Mouse (Mus musculus): ENCODE measurements around the gene Gm37240.

DNA sequence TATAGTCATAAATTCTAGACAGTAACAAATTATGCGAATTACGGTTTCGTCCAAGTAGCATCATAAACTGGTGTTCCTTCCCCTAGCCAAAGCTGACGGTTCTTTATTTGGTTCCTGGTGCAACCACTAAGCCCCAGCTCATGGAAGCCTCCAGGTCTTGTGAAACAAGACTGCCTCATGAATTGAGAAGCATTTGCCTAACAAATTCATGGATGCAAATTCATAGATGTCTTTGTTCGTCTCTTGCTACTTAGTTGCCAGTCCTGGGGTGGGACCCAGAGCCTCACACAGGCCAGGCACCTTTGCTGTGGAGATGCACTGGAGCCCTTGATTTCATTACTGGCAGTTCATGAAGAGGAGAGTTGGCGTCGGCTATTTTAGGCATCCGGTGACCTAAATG is 445.1 kb downstream of the Gm37240 start:
- TF ChIP-seq CTCF (IDR thresholded peaks at IDR 0.05; ENCODE audit: low read depth, low read length) (no peak), GATA2 (IDR thresholded peaks at IDR 0.05; ENCODE audit: borderline replicate concordance, low read depth, low read length) (no peak), GATA1 (IDR thresholded peaks at IDR 0.05; ENCODE audit: borderline replicate concordance, low read length) (no peak), POLR2AphosphoS5 (IDR thresholded peaks at IDR 0.05; ENCODE audit: insufficient replicate concordance, low read depth, low read length) (no peak), TAL1 (conservative IDR thresholded peaks at IDR 0.05; ENCODE audit: low read depth, low read length) (no peak)
